Mouse (Mus musculus) frontal cortex, adult 2 months (tissue): ENCODE results near the gene Tmem132a. TPM values are rescaled to one million over a fixed set of nuclear protein-coding genes. Genes with fewer than 3 reads are reported as not detected.

ENCODE experiments used
- polyA plus RNA-seq: library from polyadenylated mRNA; depleted of rRNA; stranded (reverse); fragments of >200 nt; gene quantifications from 2 replicates; pipeline ENCODE4 v1.2.3, GENCODE M21; 2012; rRNA removed

Tmem132a gene
- polyA plus RNA-seq, 1 experiment = 132 TPM

Other genes with a start within 250 kb of the Tmem132a start
- gene Vwce, start 235.7 kb downstream of the Tmem132a start, polyA plus RNA-seq = 0.99 and 1.4 TPM in 2 replicates
- gene Pga5, start 191.9 kb downstream of the Tmem132a start, polyA plus RNA-seq = 0.17 and 0.46 TPM in 2 replicates
- gene Vps37c, start 181.2 kb downstream of the Tmem132a start, polyA plus RNA-seq = 22.6 and 25.1 TPM in 2 replicates
- 0.14 and 0.17 TPM in 2 replicates for gene Cd5, start 130.9 kb downstream of the Tmem132a start, polyA plus RNA-seq
- gene Cd6, start 39.9 kb downstream of the Tmem132a start, polyA plus RNA-seq = 1.5 and 3.8 TPM in 2 replicates
- gene Slc15a3, start 30.2 kb downstream of the Tmem132a start, polyA plus RNA-seq = 1.7 and 2.2 TPM in 2 replicates
- 49.2 and 50.2 TPM in 2 replicates for gene Tmem109, start 12.1 kb upstream of the Tmem132a start, polyA plus RNA-seq
- gene Prpf19, start 25.3 kb upstream of the Tmem132a start, polyA plus RNA-seq = 187 and 207 TPM in 2 replicates
- 0.06 TPM in 1 of 2 replicates, not detected in the other for gene Zp1, start 50.7 kb upstream of the Tmem132a start, polyA plus RNA-seq
- gene Ptgdr2, start 67.2 kb upstream of the Tmem132a start, polyA plus RNA-seq = 0.08 and 0.22 TPM in 2 replicates
- gene Ccdc86, start 79.3 kb upstream of the Tmem132a start, polyA plus RNA-seq = 5.1 and 5.5 TPM in 2 replicates
- gene Ms4a10, start 104.7 kb upstream of the Tmem132a start, polyA plus RNA-seq = not detected in 2 replicates
- 81.7 and 91.9 TPM in 2 replicates for gene Ms4a15, start 123.3 kb upstream of the Tmem132a start, polyA plus RNA-seq
- not detected in 2 replicates for gene Ms4a18, start 148.1 kb upstream of the Tmem132a start, polyA plus RNA-seq
- gene Ms4a8a, start 211.2 kb upstream of the Tmem132a start, polyA plus RNA-seq = not detected in 2 replicates